Mouse (Mus musculus): ENCODE measurements around the gene Dnlz. TPM values are rescaled to one million over a fixed set of nuclear protein-coding genes. Genes with fewer than 3 reads are reported as not detected.
A peak's percentile ranks its signal among the peaks of the same experiment; 100 is the strongest.

Gene Dnlz
- total RNA-seq (2012; rRNA removed), result 17.4 and 21.8 TPM in 2 replicates
- 10 to 100 TPM in 1 of 2 experiments, not detected in 1; 27.7 TPM for polyA plus RNA-seq (2012; ENCODE audit: insufficient read depth in 1 of 2, insufficient read length in 2 of 2, low read depth in 1 of 2, low replicate concordance in 2 of 2, missing spikeins in 1 of 2)

DNA sequence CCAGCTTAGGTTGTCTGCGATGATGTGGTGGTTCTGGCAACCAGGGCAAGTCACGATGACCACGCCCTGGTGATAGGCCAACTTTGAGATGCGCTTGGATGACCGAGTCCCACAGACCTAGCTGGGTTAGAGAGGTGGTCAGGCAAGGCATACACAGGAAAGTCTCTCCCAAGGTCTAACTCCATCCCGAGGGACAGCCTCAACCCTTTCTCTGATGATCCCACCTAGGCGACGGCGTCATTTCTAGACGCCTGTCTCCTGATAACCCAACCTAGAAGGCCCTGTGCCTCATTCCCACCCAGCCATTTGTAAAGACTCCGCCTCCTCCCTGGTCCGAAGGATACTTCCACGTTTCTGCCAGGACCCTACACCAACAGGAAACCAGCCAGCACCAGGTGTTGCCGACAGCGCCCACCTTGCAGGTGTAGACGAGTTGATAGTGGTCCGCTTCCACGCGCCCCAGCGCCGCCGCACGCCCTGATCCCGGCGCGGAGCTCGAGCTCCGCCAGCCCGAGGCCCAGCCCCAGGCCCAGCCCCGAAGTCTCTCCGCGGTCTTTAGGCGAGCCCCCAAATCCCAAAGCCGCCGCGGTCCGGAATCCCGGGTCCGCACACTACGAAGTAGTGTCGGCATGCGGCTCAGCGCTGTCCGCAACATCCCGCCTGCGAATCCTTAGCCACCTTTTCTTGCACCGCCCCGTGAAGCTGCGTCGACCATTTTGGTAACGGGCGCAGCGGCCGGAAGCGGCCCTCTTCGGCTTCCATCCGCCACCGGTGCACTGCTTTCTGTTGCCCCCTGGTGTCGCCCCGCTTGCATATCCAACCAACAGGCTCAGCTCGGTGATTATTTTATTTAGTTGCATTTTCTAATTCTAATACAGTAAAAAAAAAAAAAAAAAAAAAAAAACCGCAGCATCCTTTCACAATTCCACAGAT lies at the start of gene Dnlz:
Gene Dnlz (minus strand): TSS at position 753 of the 933 bp plus-strand sequence.
- H3K27me3 ChIP-seq (ENCODE audit: control insufficient read depth in 1 of 2, insufficient read depth in 2 of 2, low read length in 2 of 2), result no peaks in the 10 kb centered on the region; a peak in 1 of 4 replicates
- peak within 1 kb of the TSS; percentile 60 for H3K27ac ChIP-seq (ENCODE audit: control insufficient read depth, low read depth, low read length)
- H3K79me2 ChIP-seq (ENCODE audit: control insufficient read depth, insufficient read depth, low read length, poor library complexity), result peaks cover 14% of the 10 kb centered on the region
- H3K9ac ChIP-seq (ENCODE audit: control insufficient read depth, low read depth, low read length, poor library complexity, severe bottlenecking), result peak within 1 kb of the TSS; percentile 95
- DNase-seq (ENCODE audit: low read depth, low spot score), result peak; percentile 95
- H3K36me3 ChIP-seq (ENCODE audit: control insufficient read depth in 1 of 2, insufficient read depth in 2 of 2, low read length in 2 of 2), result peaks cover 0 to 5% of the 10 kb centered on the region in 2 experiments; a peak in 2 of 4 replicates
- H3K9me3 ChIP-seq (replicated peaks; ENCODE audit: insufficient read depth, low read length), result no peaks in the 10 kb centered on the region
- H3K4me1 ChIP-seq (ENCODE audit: control insufficient read depth in 1 of 2, insufficient read depth in 2 of 2, low read length in 2 of 2), result peaks cover 0 to 15% of the 10 kb centered on the region in 2 experiments; a peak in 2 of 4 replicates
- H3K4me3 ChIP-seq (ENCODE audit: control insufficient read depth in 1 of 2, insufficient read depth in 1 of 2, low read depth in 2 of 2, low read length in 2 of 2), result peak within 1 kb of the TSS; percentile 77 to 97
- TF ChIP-seq KAT2A (conservative IDR thresholded peaks at IDR 0.05; ENCODE audit: low read depth, low read length) (peak; percentile 77; the same call in 1 of the 2 replicates), EP300 (IDR thresholded peaks at IDR 0.05; ENCODE audit: low read depth in 1 of 2, low read length in 2 of 2) (no peak), ZMIZ1 (IDR thresholded peaks at IDR 0.05; ENCODE audit: low read depth, low read length) (0 out of 2 replicates have a peak, but pooled peaks have one; percentile 20), RCOR1 (IDR thresholded peaks at IDR 0.05; ENCODE audit: low read depth, low read length) (peak; percentile 26; the same call in 1 of the 2 replicates), SIN3A (IDR thresholded peaks at IDR 0.05; ENCODE audit: low read length) (peak; percentile 87), MXI1 (IDR thresholded peaks at IDR 0.05; ENCODE audit: low read depth, low read length) (peak; percentile 28), ETS1 (IDR thresholded peaks at IDR 0.05; ENCODE audit: low read depth, low read length) (peak; percentile 43; the same call in 1 of the 2 replicates), MAFK (IDR thresholded peaks at IDR 0.05; ENCODE audit: borderline replicate concordance, low read depth, low read length) (no peak), ZC3H11A (IDR thresholded peaks at IDR 0.05; ENCODE audit: low read depth, low read length) (no peak; the same call in 1 of the 2 replicates), MAX (IDR thresholded peaks at IDR 0.05; ENCODE audit: low read length) (no peak), TAL1 (IDR thresholded peaks at IDR 0.05; ENCODE audit: low read length) (no peak), CHD1 (IDR thresholded peaks at IDR 0.05; ENCODE audit: low read depth, low read length) (0 out of 2 replicates have a peak, but pooled peaks have one; percentile 69), TCF12 (IDR thresholded peaks at IDR 0.05; ENCODE audit: low read depth, low read length) (peak; percentile 54), BHLHE40 (IDR thresholded peaks at IDR 0.05; ENCODE audit: borderline replicate concordance, low read depth, low read length) (no peak), CTCF (IDR thresholded peaks at IDR 0.05 in 2 of 3, conservative IDR thresholded peaks at IDR 0.05 in 1 of 3; ENCODE audit: control insufficient read depth in 1 of 3, insufficient read depth in 1 of 3, low read depth in 2 of 3, low read length in 3 of 3, poor library complexity in 1 of 3, severe bottlenecking in 1 of 3) (peak; percentile 25 to 76 (median 68); a peak in 5 of 6 replicates), JUND (IDR thresholded peaks at IDR 0.05; ENCODE audit: low read depth, low read length) (no peak), ZNF384 (IDR thresholded peaks at IDR 0.05; ENCODE audit: low read depth, low read length) (peak; percentile 83; the same call in 1 of the 2 replicates), ZKSCAN1 (IDR thresholded peaks at IDR 0.05; ENCODE audit: low read depth, low read length) (no peak), HCFC1 (IDR thresholded peaks at IDR 0.05; ENCODE audit: low read depth, low read length) (peak; percentile 94), GATA1 (IDR thresholded peaks at IDR 0.05; ENCODE audit: low read depth, low read length) (peak; percentile 43), POLR2AphosphoS2 (IDR thresholded peaks at IDR 0.05; ENCODE audit: low read length) (0 out of 2 replicates have a peak, but pooled peaks have one; percentile 7), SMC3 (IDR thresholded peaks at IDR 0.05; ENCODE audit: low read depth, low read length) (peak; percentile 51), NRF1 (IDR thresholded peaks at IDR 0.05; ENCODE audit: insufficient read depth, low read depth, low read length, poor library complexity, severe bottlenecking) (peak; percentile 38; the same call in 1 of the 2 replicates), POLR2A (IDR thresholded peaks at IDR 0.05; ENCODE audit: control insufficient read depth in 1 of 2, insufficient read depth in 1 of 2, low read depth in 1 of 2, low read length in 2 of 2, poor library complexity in 1 of 2) (peak in 1 of 2 experiments; percentile 71; a peak in 3 of 4 replicates), USF2 (IDR thresholded peaks at IDR 0.05; ENCODE audit: borderline replicate concordance in 1 of 2, insufficient read depth in 1 of 2, low read depth in 1 of 2, low read length in 2 of 2) (no peak), RAD21 (IDR thresholded peaks at IDR 0.05; ENCODE audit: low read depth, low read length) (peak; percentile 24), ELF1 (IDR thresholded peaks at IDR 0.05; ENCODE audit: low read depth, low read length) (peak; percentile 87), UBTF (IDR thresholded peaks at IDR 0.05; ENCODE audit: borderline replicate concordance, insufficient read depth, low read depth, low read length) (no peak), MAZ (IDR thresholded peaks at IDR 0.05; ENCODE audit: low read depth, low read length) (peak; percentile 40; the same call in 1 of the 2 replicates), POLR2AphosphoS5 (IDR thresholded peaks at IDR 0.05; ENCODE audit: borderline replicate concordance, low read depth, low read length) (no peak), NELFE (IDR thresholded peaks at IDR 0.05; ENCODE audit: low read depth, low read length) (peak; percentile 16; the same call in 1 of the 2 replicates), MYC (IDR thresholded peaks at IDR 0.05; ENCODE audit: low read depth, low read length) (peak; percentile 63; the same call in 1 of the 2 replicates), USF1 (IDR thresholded peaks at IDR 0.05; ENCODE audit: low read depth, low read length) (no peak)
